Mouse (Mus musculus) lung, postnatal 0 days (tissue): Measurements from ENCODE around the gene Zfp600. TPM values are rescaled to one million over a fixed set of nuclear protein-coding genes. Genes with fewer than 3 reads are reported as not detected.
"Not testable (repeated sequence)": the region's sequence is repeated elsewhere in the genome, so short reads cannot be mapped to it uniquely, and the experiment has no call there.

Source experiments
- ATAC-seq: fragments of 200-750 bp; cut with Nextera tagmentation; 2 replicates; pipeline ENCODE4 v1.8.0; 2017; ENCODE audit warnings: moderate library complexity
- DNase-seq: peaks from one replicate; pipeline ENCODE4 v3.0.0-alpha.2; 2016; ENCODE audit warnings: low spot score
- H3K27ac ChIP-seq: fragments of 300-500 bp; sonication (generic); 2 replicates; pipeline ENCODE4 v1.5.1; 2014; ENCODE audit warnings: antibody characterized with exemption, mild to moderate bottlenecking, low read length, mixed read lengths
- H3K27me3 ChIP-seq: fragments of 300-500 bp; sonication (generic); replicated peaks from 2 replicates; pipeline ENCODE4 v1.6.1; 2014; ENCODE audit warnings: low read length, mixed read lengths; ENCODE audit not compliant: insufficient read depth
- H3K36me3 ChIP-seq: fragments of 300-500 bp; sonication (generic); 2 replicates; pipeline ENCODE4 v1.6.1; 2014; ENCODE audit warnings: low read length, mixed read lengths; ENCODE audit not compliant: insufficient read depth
- H3K4me1 ChIP-seq: fragments of 300-500 bp; sonication (generic); 2 replicates; pipeline ENCODE4 v1.6.1; 2014; ENCODE audit warnings: antibody characterized with exemption, low read depth, low read length, mixed read lengths; ENCODE audit not compliant: insufficient read depth
- H3K4me2 ChIP-seq: fragments of 300-500 bp; sonication (generic); replicated peaks from 2 replicates; pipeline ENCODE4 v1.6.1; 2014; ENCODE audit warnings: low read depth, mild to moderate bottlenecking, low read length, moderate library complexity, mixed read lengths
- H3K4me3 ChIP-seq: fragments of 300-500 bp; sonication (generic); 2 replicates; pipeline ENCODE4 v1.5.1; 2014; ENCODE audit warnings: low read depth, low read length
- H3K9ac ChIP-seq: fragments of 300-500 bp; sonication (generic); replicated peaks from 2 replicates; pipeline ENCODE4 v1.6.1; 2014; ENCODE audit warnings: low read depth, mild to moderate bottlenecking
- H3K9me3 ChIP-seq: fragments of 300-500 bp; sonication (generic); 2 replicates; pipeline ENCODE4 v1.6.1; 2016; ENCODE audit warnings: low read length, mixed read lengths
- WGBS: fragments of 180-500 bp; shearing (Covaris S2); extraction: QIAGEN DNeasy Blood & Tissue Kit; methylation state at CpG from one replicate; pipeline ENCODE4 v1.1.7; 2014; 5-methylcytosine and 5-hydroxymethylcytosine counted together
- polyA plus RNA-seq: library from polyadenylated mRNA; unstranded; fragments of >200 nt; fragmentation: Nextera tagmentation; extraction: Ambion mirVana; gene quantifications from 2 replicates; pipeline ENCODE4 v1.2.1, GENCODE M21; 2015

Gene Zfp600
- not detected in 2 replicates for polyA plus RNA-seq

GRCm38 (mm10) chr4:146156524-146156923 is at the start of gene Zfp600:
TSS of gene Zfp600 (plus strand) at chr4:146156824.
- H3K36me3 ChIP-seq, H3K27ac ChIP-seq, H3K9me3 ChIP-seq, DNase-seq, H3K9ac ChIP-seq, H3K27me3 ChIP-seq, H3K4me2 ChIP-seq, H3K4me1 ChIP-seq, ATAC-seq, H3K4me3 ChIP-seq: not testable (repeated sequence)
- WGBS: no CpG with 5 or more reads among the region's 6 CpGs

DNA sequence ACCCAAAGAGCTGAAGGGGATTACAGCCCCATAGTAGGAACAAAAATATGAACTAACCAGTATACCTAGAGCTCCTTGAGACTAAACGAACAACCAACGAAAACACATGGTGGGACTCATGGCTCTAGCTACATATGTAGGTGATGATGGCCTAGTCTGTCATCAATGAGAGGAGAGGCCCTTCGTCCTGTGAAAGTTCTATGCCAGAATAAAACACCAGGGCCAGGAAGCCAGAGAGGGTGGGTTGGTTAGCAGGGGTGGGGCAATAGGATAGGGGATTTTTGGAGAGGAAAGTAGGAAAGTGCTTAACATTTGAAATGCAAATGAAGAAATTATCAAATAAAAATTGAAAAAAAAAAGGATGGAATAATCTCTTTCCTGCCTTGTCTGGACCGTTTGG is 6.3 kb downstream of the Zfp600 start:
- not testable (repeated sequence) for H3K27ac ChIP-seq, H3K9ac ChIP-seq, DNase-seq, H3K4me3 ChIP-seq, H3K36me3 ChIP-seq, ATAC-seq, H3K27me3 ChIP-seq, H3K4me2 ChIP-seq, H3K4me1 ChIP-seq, H3K9me3 ChIP-seq
- 84% methylated on average over 2 of the region's 4 CpGs for WGBS

DNA sequence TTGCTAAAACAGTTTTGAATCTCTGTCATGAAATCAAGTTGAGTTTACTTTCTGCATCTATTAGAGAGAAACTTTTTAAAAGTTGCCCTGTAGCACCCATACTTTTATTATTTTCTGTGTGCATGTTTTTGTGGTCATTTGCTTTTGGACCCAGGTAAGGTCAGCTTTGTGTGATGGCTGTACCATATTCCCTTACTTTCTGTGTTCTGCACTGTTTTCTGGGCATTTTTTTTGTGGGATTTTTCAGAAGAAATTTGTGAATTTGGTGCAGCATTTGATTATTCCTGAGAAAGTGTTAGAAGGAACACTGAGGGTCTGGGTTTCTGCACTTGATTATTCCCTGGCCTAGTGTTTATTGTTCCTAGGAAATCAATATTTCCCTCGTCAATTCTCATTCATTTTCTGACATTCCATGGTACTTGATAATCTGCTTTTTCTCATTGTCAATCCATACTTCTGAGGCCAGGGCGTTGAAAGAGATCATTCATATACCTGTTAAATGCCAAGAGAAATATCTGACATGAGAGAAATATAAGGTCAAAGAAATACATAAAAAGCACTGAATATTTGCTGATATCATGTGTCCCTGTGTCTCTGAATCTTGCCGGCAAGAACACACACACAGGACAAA is 10.7 kb downstream of the Zfp600 start:
- not testable (repeated sequence) for H3K27ac ChIP-seq, H3K27me3 ChIP-seq, H3K9me3 ChIP-seq, H3K4me2 ChIP-seq, H3K4me3 ChIP-seq, H3K9ac ChIP-seq, H3K4me1 ChIP-seq, H3K36me3 ChIP-seq, ATAC-seq
- 72% methylated on average over 3 of the region's 3 CpGs for WGBS
- DNase-seq: peak; percentile 4

DNA sequence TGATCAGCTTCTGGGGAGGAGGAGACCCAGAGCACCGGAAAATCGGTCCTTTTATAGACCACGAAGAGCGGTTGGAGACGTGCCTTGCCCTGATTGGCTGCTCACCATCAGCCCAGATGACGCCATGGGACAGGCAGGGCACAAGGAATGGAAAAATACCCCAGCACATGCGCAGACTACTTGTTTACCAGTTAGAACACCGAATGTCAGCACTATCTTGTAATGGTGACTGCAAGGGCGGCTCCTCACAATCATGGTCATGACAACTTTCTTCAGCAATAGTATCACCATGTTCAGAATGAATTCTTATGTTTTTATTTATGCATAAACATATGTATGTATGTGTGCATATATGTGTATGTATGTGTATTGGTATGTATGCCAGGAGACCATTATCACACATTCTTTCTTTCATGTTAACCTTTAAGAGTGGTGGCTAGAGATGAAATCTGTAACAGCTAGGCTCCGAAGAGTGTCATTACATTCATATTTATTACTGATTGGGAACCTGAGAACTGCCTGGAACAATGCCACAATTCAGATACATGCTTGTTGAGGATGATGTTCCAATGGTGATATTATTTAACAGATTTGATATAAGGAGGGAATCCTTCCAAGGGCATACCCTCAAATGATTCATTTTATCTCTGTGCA is 11.4 kb downstream of the Zfp600 start:
- H3K9me3 ChIP-seq, H3K27ac ChIP-seq, H3K27me3 ChIP-seq, H3K4me1 ChIP-seq, H3K9ac ChIP-seq, H3K36me3 ChIP-seq, H3K4me3 ChIP-seq, H3K4me2 ChIP-seq: not testable (repeated sequence)
- peak; percentile 36 for DNase-seq
- ATAC-seq: peak; percentile 35; the same call in 1 of the 2 replicates
- WGBS: 79% methylated on average over 10 of the region's 10 CpGs

DNA sequence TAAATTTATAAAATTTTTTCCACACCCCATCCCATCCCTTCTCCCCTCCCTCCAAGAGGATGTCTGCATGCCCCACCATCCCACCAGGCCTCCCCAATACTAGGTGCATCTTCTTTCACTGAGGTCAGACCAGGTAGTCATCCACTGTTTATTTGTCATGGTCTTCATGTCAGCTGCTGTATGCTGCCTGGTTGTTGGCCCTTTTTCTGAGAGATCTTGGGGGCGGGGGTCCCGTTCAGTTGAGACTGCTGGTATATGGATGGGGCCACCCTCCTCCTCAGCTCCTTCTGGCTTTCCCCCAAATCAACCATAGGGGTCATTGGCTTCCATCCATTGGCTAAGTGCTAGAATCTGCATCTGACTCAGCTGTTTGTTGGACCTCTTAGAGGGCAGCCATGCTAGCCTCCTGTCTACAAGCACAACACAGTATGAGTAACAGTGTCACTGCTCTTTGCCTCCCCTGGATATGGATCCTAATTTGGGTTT is 12.1 kb downstream of the Zfp600 start:
- not testable (repeated sequence) for H3K36me3 ChIP-seq, H3K4me3 ChIP-seq, H3K27ac ChIP-seq, H3K27me3 ChIP-seq, H3K4me1 ChIP-seq, H3K4me2 ChIP-seq, H3K9me3 ChIP-seq, DNase-seq, H3K9ac ChIP-seq
- no CpG with 5 or more reads among the region's 2 CpGs for WGBS
- peak; percentile 58 for ATAC-seq

- not testable (repeated sequence) for H3K27ac ChIP-seq, H3K4me2 ChIP-seq, ATAC-seq, H3K9me3 ChIP-seq, H3K4me1 ChIP-seq, H3K36me3 ChIP-seq, H3K4me3 ChIP-seq, H3K9ac ChIP-seq, H3K27me3 ChIP-seq
- peak; percentile 6 for DNase-seq
- WGBS: 53% methylated on average over 3 of the region's 4 CpGs
These were observed 17.0 kb downstream of the Zfp600 start for GRCm38 (mm10) chr4:146173378-146174226.

DNA sequence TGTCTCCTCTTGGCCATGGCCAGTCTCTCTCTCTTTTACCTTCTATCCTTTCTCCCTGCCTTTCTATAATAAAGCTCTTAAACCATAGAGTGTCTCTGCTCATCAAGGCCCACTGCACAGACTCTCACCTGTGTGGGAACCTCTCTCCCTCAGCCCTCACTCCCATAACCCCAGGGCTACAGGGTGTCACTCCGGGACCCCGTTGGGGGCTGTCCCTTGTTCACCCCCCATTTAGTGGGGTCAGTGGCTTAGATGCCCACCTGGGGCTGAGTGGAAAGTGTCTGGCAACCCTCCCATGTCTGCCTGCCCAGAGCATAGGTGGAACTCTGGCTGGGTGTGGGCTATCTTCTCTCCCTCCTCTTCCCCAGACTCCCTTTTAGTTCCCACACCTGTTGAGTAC is 47.7 kb downstream of the Zfp600 start:
- ATAC-seq, H3K27ac ChIP-seq, H3K4me1 ChIP-seq, DNase-seq, H3K27me3 ChIP-seq, H3K9me3 ChIP-seq, H3K4me2 ChIP-seq, H3K36me3 ChIP-seq, H3K9ac ChIP-seq, H3K4me3 ChIP-seq: not testable (repeated sequence)
- 79% methylated on average over 2 of the region's 2 CpGs for WGBS

DNA sequence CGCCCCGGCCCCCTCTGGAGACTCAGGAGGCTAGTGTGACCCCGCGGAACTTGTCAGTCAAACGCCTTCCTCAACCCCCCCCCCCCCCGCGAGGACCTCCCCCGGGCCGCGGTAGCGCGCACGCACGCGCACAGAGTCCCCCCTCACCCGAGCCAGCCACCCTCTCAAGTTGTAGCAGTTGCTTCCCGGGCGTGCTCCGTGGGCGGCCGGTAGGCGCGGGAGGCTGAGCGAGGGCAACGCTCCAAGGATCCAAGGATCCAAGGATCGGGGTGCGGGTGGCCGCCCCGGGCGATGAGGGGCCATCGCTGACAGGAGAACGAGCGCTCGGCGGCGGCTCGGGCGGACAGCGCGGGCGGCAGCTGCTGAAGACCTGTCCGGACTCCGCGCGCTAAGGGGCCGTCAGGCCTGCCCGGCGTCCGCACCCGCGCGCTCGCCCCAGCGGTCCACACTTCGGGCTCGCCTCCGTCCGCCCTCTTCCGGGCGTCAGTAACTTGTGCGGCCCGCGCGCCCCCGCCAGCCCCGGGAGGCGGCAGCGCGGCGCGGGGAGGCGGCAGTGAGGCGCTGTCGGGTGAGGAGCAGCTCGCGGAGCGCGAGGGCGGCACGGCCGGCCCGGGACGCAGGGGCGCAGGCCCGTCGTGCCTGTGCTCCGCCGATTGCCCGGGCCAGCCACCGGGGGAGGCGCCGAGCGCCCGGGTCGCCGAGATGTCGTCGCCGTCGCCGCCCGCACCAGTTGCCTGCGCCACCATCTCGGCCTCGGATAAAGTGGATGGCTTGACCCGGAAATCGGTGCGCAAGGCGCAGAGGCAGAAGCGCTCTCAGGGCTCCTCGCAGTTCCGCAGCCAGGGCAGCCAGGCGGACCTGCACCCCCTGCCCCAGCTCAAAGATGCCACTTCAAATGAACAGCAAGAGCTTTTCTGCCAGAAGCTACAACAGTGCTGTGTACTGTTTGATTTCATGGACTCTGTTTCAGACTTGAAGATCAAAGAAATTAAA is 82.9 kb downstream of the Zfp600 start:
- not testable (repeated sequence) for H3K9ac ChIP-seq, DNase-seq, H3K27ac ChIP-seq, H3K4me1 ChIP-seq, H3K9me3 ChIP-seq, H3K27me3 ChIP-seq, H3K36me3 ChIP-seq, H3K4me2 ChIP-seq, H3K4me3 ChIP-seq
- peak; percentile 46; the same call in 1 of the 2 replicates for ATAC-seq
- 3% methylated on average over 18 of the region's 113 CpGs for WGBS
